Mouse (Mus musculus) kidney, adult 9 months (tissue): ENCODE measurements around the gene Lrrtm3.

Experiments used
- DNase-seq: peaks from one replicate; pipeline ENCODE4 v3.0.0; 2022

The Lrrtm3 gene

GRCm38 (mm10) chr10:64039760-64040535 is 50.1 kb downstream of the Lrrtm3 start:
- DNase-seq = no peak

- DNase-seq = no peak
Observed at GRCm38 (mm10) chr10:64030901-64031300, 59.2 kb downstream of the Lrrtm3 start.

DNA sequence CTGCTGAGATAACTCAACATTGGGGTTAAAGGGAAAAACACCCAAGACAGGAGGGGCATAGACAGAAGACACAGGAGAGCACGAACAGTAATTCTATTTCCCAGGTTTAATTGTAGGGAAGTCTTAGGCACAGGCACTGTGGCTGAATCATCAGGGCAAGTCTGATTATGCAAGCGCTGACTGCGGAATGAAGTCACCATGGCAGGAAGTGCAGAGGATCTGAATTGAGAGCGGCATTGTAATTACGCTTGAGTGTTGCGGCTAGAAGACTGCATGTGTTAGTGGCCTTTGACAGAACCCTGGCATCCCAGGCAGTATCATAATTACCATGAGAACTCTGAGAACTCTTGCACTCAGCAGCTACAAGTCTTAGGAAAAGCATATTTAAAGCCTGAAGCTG is 66.7 kb downstream of the Lrrtm3 start:
- no peak for DNase-seq

DNA sequence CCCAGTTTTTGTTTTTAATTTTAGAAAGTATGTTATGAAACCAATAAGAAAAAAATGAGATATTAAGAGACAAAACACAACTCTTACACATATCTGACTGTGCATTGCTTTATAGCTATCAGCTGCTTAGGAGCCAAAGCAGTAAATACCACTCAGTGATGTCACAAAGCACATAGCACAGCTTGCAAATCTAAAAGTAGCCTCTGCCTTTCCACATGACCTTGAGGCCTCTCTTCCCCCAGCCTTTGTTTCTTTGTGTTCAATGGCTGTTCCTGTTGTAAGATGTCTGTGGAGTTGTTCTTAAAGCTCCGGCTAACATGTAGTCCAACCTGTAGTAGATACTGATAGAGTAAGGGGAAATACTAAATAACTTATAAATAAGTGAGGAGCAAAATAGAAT is 69.7 kb downstream of the Lrrtm3 start:
- DNase-seq = no peak

- no peak for DNase-seq
Observed at GRCm38 (mm10) chr10:64001996-64002395, 88.1 kb downstream of the Lrrtm3 start.

GRCm38 (mm10) chr10:64001531-64001930 is 88.5 kb downstream of the Lrrtm3 start:
- no peak for DNase-seq

GRCm38 (mm10) chr10:63994251-63994650 is 95.8 kb downstream of the Lrrtm3 start:
- no peak for DNase-seq

- no peak for DNase-seq
Observed at GRCm38 (mm10) chr10:63985576-63985975, 104.5 kb downstream of the Lrrtm3 start.

- no peak for DNase-seq
Observed at GRCm38 (mm10) chr10:63979410-63979809, 110.7 kb downstream of the Lrrtm3 start.

DNA sequence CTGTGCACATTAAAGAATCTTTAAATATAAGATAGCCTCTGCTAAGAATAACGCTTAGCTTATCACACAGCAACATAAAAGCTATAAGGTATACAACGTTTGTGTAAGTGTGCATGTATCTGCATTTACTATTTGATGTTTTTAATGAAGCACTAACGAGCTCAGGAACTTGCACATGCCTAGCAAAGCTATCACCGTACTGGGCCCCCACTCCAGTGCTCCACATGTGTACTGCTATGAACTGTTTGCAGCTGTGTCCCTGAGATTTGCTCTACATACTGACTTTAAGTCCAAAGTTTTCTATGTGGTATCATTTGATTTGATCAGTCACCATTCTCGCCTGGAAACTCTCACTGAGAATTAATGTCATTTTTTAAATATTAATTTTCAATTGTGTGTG is 111.1 kb downstream of the Lrrtm3 start:
- no peak for DNase-seq

- no peak for DNase-seq
Observed at GRCm38 (mm10) chr10:63978535-63978934, 111.5 kb downstream of the Lrrtm3 start.

GRCm38 (mm10) chr10:63978101-63978500 is 112.0 kb downstream of the Lrrtm3 start:
- no peak for DNase-seq

DNA sequence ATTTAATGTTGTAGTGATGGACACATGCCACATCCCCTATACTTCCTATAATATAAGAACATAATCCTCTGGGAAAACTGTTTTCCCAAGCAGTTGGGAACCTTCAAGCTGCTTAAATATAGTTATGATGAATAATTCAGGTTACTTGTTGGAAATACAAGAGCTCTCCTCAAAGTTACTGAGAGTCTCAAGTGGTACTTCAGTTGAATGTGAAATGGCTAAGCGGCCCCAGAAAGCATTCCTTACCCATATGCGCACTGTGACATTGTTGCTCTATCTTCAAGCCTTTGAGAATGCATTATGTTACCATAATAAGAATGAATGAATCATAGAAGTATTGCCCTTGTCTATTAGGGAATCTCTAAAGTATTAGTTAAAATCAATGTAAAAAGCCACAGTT is 117.8 kb downstream of the Lrrtm3 start:
- DNase-seq = no peak

GRCm38 (mm10) chr10:63954308-63954930 is 135.7 kb downstream of the Lrrtm3 start:
- no peak for DNase-seq

DNA sequence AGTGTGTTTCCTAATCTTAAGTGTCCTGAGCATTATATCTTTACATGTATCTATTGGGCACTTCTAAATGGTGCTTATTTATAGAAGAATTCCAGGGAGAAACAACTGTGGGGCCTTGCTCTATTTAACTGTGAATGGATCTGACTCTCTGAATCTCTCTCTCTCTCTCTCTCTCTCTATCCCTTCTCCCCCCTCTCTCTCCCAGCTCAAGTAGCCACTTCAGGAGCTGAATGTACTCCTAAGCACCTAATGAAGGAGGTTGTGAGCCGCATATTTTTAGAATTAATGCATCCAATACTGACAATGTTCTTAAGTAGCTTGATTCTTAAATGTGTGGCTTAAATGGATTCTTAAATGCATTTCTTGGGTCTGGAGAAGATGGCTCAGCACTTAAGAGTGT is 138.6 kb downstream of the Lrrtm3 start:
- DNase-seq = no peak

- DNase-seq = peak; percentile 38
Observed at GRCm38 (mm10) chr10:63950867-63951266, 139.2 kb downstream of the Lrrtm3 start.

DNA sequence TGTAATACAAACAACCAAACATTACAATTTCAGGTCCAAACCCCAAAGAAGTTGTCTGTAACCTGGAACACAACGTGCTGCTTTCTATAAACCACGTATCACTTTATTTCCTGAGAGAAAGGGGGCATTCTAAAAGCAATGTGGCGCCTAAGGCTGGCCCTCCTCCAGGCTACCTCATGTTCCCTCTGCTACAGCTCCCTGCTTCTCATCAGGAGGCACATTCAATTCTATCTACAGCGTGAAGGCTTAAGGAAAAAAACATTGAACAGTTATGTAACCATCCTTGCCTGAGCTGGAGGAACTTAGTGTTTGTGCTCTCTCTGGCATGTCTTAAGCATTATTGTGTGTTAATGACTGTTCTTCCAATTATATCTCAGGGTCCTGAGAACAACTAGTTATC is 142.8 kb downstream of the Lrrtm3 start:
- no peak for DNase-seq

GRCm38 (mm10) chr10:63945534-63945933 is 144.5 kb downstream of the Lrrtm3 start:
- no peak for DNase-seq

DNA sequence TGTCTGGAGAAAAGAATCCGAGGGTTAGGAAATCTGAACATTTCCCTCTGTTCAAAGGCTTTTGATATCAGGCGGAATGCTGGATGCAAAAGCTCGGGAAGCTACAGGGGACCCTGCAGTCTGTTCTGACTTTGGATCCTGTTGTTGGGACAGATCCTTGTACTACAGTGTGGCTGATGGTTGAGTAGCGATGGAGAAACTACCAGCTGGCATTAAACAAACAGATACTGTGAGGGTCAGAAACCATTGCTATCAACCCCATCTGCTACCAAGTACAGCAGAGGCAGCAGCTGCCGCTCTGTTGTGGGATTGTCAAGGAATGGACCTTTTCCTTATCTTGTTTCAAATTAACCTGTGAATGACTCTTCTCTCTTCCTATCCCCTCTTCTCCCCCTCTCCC is 156.1 kb downstream of the Lrrtm3 start:
- DNase-seq = no peak

DNA sequence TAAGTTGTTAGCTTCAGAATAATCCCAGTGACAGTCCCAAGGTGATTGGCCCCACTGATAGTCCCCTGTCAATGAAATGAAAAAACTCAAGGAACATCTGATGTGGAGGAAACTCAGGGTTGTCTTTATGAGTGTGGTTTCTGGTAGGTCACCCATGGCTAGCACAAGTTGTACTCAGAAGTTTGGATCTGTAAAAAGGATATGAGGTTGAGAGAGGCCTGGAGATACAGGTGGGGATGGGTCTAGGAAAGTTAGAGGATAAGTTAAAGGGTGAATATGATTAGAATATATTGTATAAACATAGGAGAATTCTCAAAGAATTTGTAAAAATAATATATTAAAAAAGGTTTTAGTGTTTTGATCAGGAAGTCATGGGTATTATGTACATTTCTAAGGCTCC is 162.7 kb downstream of the Lrrtm3 start, which contains the start of gene Gm10118:
TSS of gene Gm10118 (minus strand) at position 101 of the 400 bp plus-strand sequence.
- DNase-seq = no peak

DNA sequence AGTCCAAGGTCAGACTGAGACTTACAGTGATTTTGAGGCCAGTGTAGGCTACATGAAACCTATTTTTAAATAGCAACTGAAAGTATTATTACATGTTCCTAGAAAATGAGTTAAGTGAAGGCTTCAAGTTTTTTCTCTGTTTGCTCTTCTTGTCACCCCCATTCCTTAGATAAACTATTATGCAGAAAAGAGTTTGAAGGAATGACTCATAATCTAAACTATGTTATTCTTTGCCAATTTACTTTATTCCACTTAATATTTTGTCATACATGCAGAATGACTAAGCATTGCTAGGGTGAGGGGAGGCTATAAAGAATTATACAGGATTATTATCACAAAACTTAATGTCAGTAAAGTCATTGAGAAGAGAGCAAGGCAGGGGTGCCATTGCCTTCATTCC is 181.2 kb downstream of the Lrrtm3 start:
- no peak for DNase-seq

GRCm38 (mm10) chr10:63899891-63900290 is 190.2 kb downstream of the Lrrtm3 start:
- no peak for DNase-seq

GRCm38 (mm10) chr10:63894612-63895011 is 195.5 kb downstream of the Lrrtm3 start:
- no peak for DNase-seq

- DNase-seq = no peak
Observed at GRCm38 (mm10) chr10:63886449-63887088, 203.5 kb downstream of the Lrrtm3 start.
